13 mouse cellular contexts compared by ENCODE assay signal in the genomic region with DNA sequence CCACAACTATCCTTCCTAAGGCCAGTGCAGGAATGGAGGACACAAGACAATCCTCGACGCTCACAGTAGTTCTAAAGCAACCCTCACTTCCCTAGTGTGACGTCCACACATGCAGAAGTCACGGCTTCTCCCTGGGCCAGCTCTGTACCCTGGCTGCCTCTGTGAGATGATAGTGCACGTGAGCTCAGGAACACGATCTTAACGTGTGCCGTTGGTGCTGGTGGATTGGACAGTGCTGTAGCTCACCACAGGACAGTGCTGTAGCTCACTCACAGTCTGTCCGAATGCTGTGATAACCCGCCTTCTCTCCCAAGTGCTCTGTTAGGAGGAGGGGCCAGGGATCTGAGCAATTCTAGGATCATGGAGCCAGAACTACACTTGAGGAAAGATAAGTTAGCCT.
"Had no signal": no experiment of that assay in that cellular context is flagged by ENCODE, and none has a peak within 500 bp of the region (broad histone marks: within the 10 kb centered on the region; RNA-seq: fewer than 3 reads in every experiment).

No protein-coding gene starts in this region.

- H3K9me3 ChIP-seq: limb, embryonic 12.5 days; liver, embryonic 13.5 days; midbrain, embryonic 13.5 days; neural tube, embryonic 15.5 days had no signal

- H3K4me3 ChIP-seq: layer of hippocampus, adult 2 months; limb, embryonic 12.5 days; liver, embryonic 13.5 days; midbrain, embryonic 13.5 days; myocyte; neural tube, embryonic 15.5 days had no signal

- DNase-seq: kidney, postnatal 10 days; kidney, postnatal 4 days; liver, embryonic 13.5 days; lung, embryonic 14.5 days; lung, postnatal 14 days; right cerebral cortex, adult 18-20 months; right cerebral cortex, postnatal 25 days; thymus, postnatal 36 days had no signal

- H3K27me3 ChIP-seq: limb, embryonic 12.5 days; liver, embryonic 13.5 days; midbrain, embryonic 13.5 days; neural tube, embryonic 15.5 days had no signal

- H3K36me3 ChIP-seq: limb, embryonic 12.5 days; liver, embryonic 13.5 days; midbrain, embryonic 13.5 days; neural tube, embryonic 15.5 days had no signal

- H3K4me2 ChIP-seq: limb, embryonic 12.5 days; liver, embryonic 13.5 days; lung, embryonic 14.5 days; midbrain, embryonic 13.5 days; neural tube, embryonic 15.5 days had no signal

- H3K9ac ChIP-seq: limb, embryonic 12.5 days; liver, embryonic 13.5 days; lung, embryonic 14.5 days; midbrain, embryonic 13.5 days; neural tube, embryonic 15.5 days had no signal

- H3K27ac ChIP-seq: layer of hippocampus, adult 2 months; limb, embryonic 12.5 days; liver, embryonic 13.5 days; midbrain, embryonic 13.5 days; neural tube, embryonic 15.5 days had no signal

- ATAC-seq: midbrain, embryonic 13.5 days had no signal
